Mouse (Mus musculus) spleen, postnatal 14 days (tissue): ENCODE data around the gene Uba1.
A peak's percentile ranks its signal among the peaks of the same experiment; 100 is the strongest.

Experiments used
- DNase-seq, 2 experiments: peaks; one replicate each; pipeline ENCODE4 v3.0.0; 2021 to 2022; ENCODE audit warnings: low spot score in 2 of 2

The Uba1 gene

GRCm38 (mm10) chrX:20728681-20729080 is 70.6 kb downstream of the Uba1 start:
- DNase-seq, result no peak

- DNase-seq, result peak in 1 of 2 experiments; percentile 2
These were observed 71.9 kb downstream of the Uba1 start for GRCm38 (mm10) chrX:20730048-20730447.
